Mouse (Mus musculus): ENCODE measurements at regions not wholly inside any gene's neighbourhood (a gene's known extent, or its start where the extent isn't known, plus 50 kb on each side); places are given as distances from the start of the nearest gene placed in this dataset.

- Histone ChIP-seq H3K36me3 (ENCODE audit: insufficient read depth, low read length) (no peaks in the 10 kb centered on the region), H3K4me1 (ENCODE audit: insufficient read depth, low read length) (no peaks in the 10 kb centered on the region), H3K9me3 (ENCODE audit: low read length) (no peaks in the 10 kb centered on the region), H3K9ac (replicated peaks; ENCODE audit: low read length) (no peak overlapping the region), H3K27ac (no peak overlapping the region), H3K27me3 (ENCODE audit: insufficient read depth, low read length) (no peaks in the 10 kb centered on the region), H3K4me2 (ENCODE audit: low read depth, low read length) (no peak overlapping the region), H3K4me3 (ENCODE audit: low read length) (no peak overlapping the region)
- ATAC-seq, result no peak
- 52% methylated on average over 3 of the region's 3 CpGs for WGBS
- DNase-seq (ENCODE audit: low spot score), result no peak
- TF ChIP-seq CTCF (IDR thresholded peaks at IDR 0.05; ENCODE audit: low read depth), result no peak
Observed at GRCm38 (mm10) chr5:132643270-132643669, 100.1 kb upstream of the Auts2 start.

DNA sequence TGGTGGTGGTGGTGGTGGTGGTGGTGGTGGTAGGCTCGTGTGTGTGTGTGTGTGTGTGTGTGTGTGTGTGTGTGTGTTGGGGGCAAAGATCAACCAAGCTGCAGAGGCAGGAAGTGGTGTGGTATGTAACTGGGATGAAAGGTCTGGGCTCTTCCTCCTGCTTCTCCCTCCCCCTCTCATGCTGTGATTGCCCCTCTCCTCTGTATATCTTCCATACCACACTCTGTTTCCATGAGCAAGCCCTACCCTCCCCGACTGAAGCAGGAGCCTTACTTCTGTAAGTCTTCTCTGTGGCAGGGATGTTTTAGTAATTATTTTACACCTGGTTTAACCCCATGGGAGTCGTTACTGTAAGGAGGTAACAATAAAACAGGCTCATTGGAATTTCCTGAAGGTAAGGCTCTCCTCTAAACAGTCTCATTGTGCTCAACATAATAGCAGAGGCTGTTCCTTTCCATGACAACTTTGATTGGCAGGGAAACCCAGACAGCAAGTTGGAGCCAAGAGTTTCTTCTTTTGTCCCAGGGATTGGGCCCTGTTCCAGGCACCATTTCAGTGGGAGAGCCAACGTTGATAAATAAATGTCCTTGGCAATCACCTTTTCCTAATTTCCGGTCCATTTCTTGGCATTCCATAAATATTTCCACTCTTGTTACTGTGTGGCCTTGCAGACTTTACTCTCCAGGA lies 90.2 kb upstream of the Auts2 start:
- no peak for TF ChIP-seq CTCF (IDR thresholded peaks at IDR 0.05; ENCODE audit: low read depth)
- H3K4me2 ChIP-seq (ENCODE audit: low read depth, low read length), result no peak overlapping the region
- no peak overlapping the region for H3K4me3 ChIP-seq (ENCODE audit: low read length)
- peak; percentile 25 for DNase-seq (ENCODE audit: low spot score)
- H3K9me3 ChIP-seq (ENCODE audit: low read length), result 0 out of 2 replicates have a peak, but pooled peaks cover 3% of the 10 kb centered on the region
- ATAC-seq, result no peak
- no peak overlapping the region for H3K9ac ChIP-seq (replicated peaks; ENCODE audit: low read length)
- H3K36me3 ChIP-seq (ENCODE audit: insufficient read depth, low read length), result no peaks in the 10 kb centered on the region
- no peak overlapping the region for H3K27ac ChIP-seq
- no peaks in the 10 kb centered on the region for H3K27me3 ChIP-seq (ENCODE audit: insufficient read depth, low read length)
- H3K4me1 ChIP-seq (ENCODE audit: insufficient read depth, low read length), result no peaks in the 10 kb centered on the region
- 29% methylated on average over 5 of the region's 5 CpGs for WGBS

GRCm38 (mm10) chr5:132621751-132622150 lies 78.6 kb upstream of the Auts2 start:
- H3K27me3 ChIP-seq (ENCODE audit: insufficient read depth, low read length), result no peaks in the 10 kb centered on the region
- H3K9ac ChIP-seq (replicated peaks; ENCODE audit: low read length), result no peak overlapping the region
- no peak overlapping the region for H3K4me2 ChIP-seq (ENCODE audit: low read depth, low read length)
- H3K9me3 ChIP-seq (ENCODE audit: low read length), result no peaks in the 10 kb centered on the region
- no peaks in the 10 kb centered on the region for H3K36me3 ChIP-seq (ENCODE audit: insufficient read depth, low read length)
- 37% methylated on average over 7 of the region's 7 CpGs for WGBS
- H3K27ac ChIP-seq, result no peak overlapping the region
- no peak overlapping the region for H3K4me3 ChIP-seq (ENCODE audit: low read length)
- no peak for TF ChIP-seq CTCF (IDR thresholded peaks at IDR 0.05; ENCODE audit: low read depth)
- peaks cover 4% of the 10 kb centered on the region; the same call in 1 of the 2 replicates for H3K4me1 ChIP-seq (ENCODE audit: insufficient read depth, low read length)
- DNase-seq (ENCODE audit: low spot score), result peak; percentile 48
- ATAC-seq, result no peak

- no peak for ATAC-seq
- Histone ChIP-seq H3K4me3 (ENCODE audit: low read length) (no peak overlapping the region), H3K4me1 (ENCODE audit: insufficient read depth, low read length) (peaks cover 4% of the 10 kb centered on the region; the same call in 1 of the 2 replicates), H3K27me3 (ENCODE audit: insufficient read depth, low read length) (no peaks in the 10 kb centered on the region), H3K9me3 (ENCODE audit: low read length) (no peaks in the 10 kb centered on the region), H3K4me2 (ENCODE audit: low read depth, low read length) (no peak overlapping the region), H3K9ac (replicated peaks; ENCODE audit: low read length) (no peak overlapping the region), H3K27ac (no peak overlapping the region), H3K36me3 (ENCODE audit: insufficient read depth, low read length) (no peaks in the 10 kb centered on the region)
- no peak for DNase-seq (ENCODE audit: low spot score)
- 77% methylated on average over 3 of the region's 3 CpGs for WGBS
- no peak for TF ChIP-seq CTCF (IDR thresholded peaks at IDR 0.05; ENCODE audit: low read depth)
Observed at GRCm38 (mm10) chr5:132617241-132617640, 74.1 kb upstream of the Auts2 start.

- TF ChIP-seq CTCF (IDR thresholded peaks at IDR 0.05; ENCODE audit: low read depth), result no peak
- no peaks in the 10 kb centered on the region for H3K9me3 ChIP-seq (ENCODE audit: low read length)
- H3K4me2 ChIP-seq (ENCODE audit: low read depth, low read length), result no peak overlapping the region
- H3K4me1 ChIP-seq (ENCODE audit: insufficient read depth, low read length), result no peaks in the 10 kb centered on the region
- 50% methylated on average over 4 of the region's 4 CpGs for WGBS
- DNase-seq (ENCODE audit: low spot score), result no peak
- no peak overlapping the region for H3K4me3 ChIP-seq (ENCODE audit: low read length)
- ATAC-seq, result no peak
- no peaks in the 10 kb centered on the region for H3K36me3 ChIP-seq (ENCODE audit: insufficient read depth, low read length)
- no peak overlapping the region for H3K9ac ChIP-seq (replicated peaks; ENCODE audit: low read length)
- H3K27ac ChIP-seq, result no peak overlapping the region
- H3K27me3 ChIP-seq (ENCODE audit: insufficient read depth, low read length), result no peaks in the 10 kb centered on the region
Observed at GRCm38 (mm10) chr5:132609251-132609650, 66.1 kb upstream of the Auts2 start.

- Histone ChIP-seq H3K4me2 (ENCODE audit: low read depth, low read length) (no peak overlapping the region), H3K36me3 (ENCODE audit: insufficient read depth, low read length) (no peaks in the 10 kb centered on the region), H3K9me3 (ENCODE audit: low read length) (no peaks in the 10 kb centered on the region), H3K4me3 (ENCODE audit: low read length) (no peak overlapping the region), H3K27ac (no peak overlapping the region), H3K4me1 (ENCODE audit: insufficient read depth, low read length) (no peaks in the 10 kb centered on the region), H3K9ac (replicated peaks; ENCODE audit: low read length) (no peak overlapping the region), H3K27me3 (ENCODE audit: insufficient read depth, low read length) (no peaks in the 10 kb centered on the region)
- DNase-seq (ENCODE audit: low spot score) (no peak), ATAC-seq (no peak)
- WGBS, result 49% methylated on average over 6 of the region's 6 CpGs
- TF ChIP-seq CTCF (IDR thresholded peaks at IDR 0.05; ENCODE audit: low read depth), result no peak
Observed at GRCm38 (mm10) chr5:132606216-132606615, 63.1 kb upstream of the Auts2 start.

DNA sequence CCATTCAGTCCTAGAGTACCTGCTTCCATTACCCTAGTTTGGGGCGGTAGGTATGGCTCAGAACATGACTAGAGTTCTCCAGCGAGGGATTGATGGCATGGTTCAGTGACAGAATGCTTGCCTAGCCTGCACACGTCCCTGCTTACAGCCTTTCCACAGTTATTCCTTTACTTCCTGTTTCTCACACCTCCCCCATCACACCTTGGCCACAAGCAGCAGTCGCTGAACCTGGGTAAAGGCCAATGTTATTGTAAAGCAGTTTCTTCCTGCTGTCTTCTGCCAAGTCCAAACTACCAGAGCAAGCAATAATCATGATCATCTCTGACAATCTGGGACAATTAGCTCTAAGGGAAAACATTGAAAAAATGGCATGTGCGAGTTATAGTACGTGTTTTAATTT lies 51.7 kb upstream of the Auts2 start:
- WGBS, result 59% methylated on average over 6 of the region's 6 CpGs
- H3K9me3 ChIP-seq (ENCODE audit: low read length), result no peaks in the 10 kb centered on the region
- no peak for ATAC-seq
- no peaks in the 10 kb centered on the region for H3K27me3 ChIP-seq (ENCODE audit: insufficient read depth, low read length)
- H3K27ac ChIP-seq, result no peak overlapping the region
- no peaks in the 10 kb centered on the region for H3K4me1 ChIP-seq (ENCODE audit: insufficient read depth, low read length)
- no peak for DNase-seq (ENCODE audit: low spot score)
- no peak for TF ChIP-seq CTCF (IDR thresholded peaks at IDR 0.05; ENCODE audit: low read depth)
- H3K9ac ChIP-seq (replicated peaks; ENCODE audit: low read length), result no peak overlapping the region
- H3K36me3 ChIP-seq (ENCODE audit: insufficient read depth, low read length), result no peaks in the 10 kb centered on the region
- H3K4me2 ChIP-seq (ENCODE audit: low read depth, low read length), result no peak overlapping the region
- no peak overlapping the region for H3K4me3 ChIP-seq (ENCODE audit: low read length)
